Mouse (Mus musculus) left cerebral cortex, postnatal 10 days (tissue): Measurements from ENCODE around the gene Gm20671. TPM values are rescaled to one million over a fixed set of nuclear protein-coding genes. Genes with fewer than 3 reads are reported as not detected.
"Not testable (repeated sequence)": the region's sequence is repeated elsewhere in the genome, so short reads cannot be mapped to it uniquely, and the experiment has no call there.

Experiments used
- DNase-seq, 2 experiments: peaks; one replicate each; pipeline ENCODE4 v3.0.0; 2021 to 2022; ENCODE audit warnings: low spot score in 2 of 2, mixed read lengths in 1 of 2; ENCODE audit errors: extremely low spot score in 1 of 2
- intact Hi-C: fragments of 180-260 bp; cut with DNase I; formaldehyde crosslinking; loops from one replicate; pipeline ENCODE4 v1.15.1; 2025
- total RNA-seq, 2 experiments: library from RNA; stranded (reverse); gene quantifications; 2 replicates each; pipeline ENCODE4 v1.2.3; 2021

Gene Gm20671
- total RNA-seq, 2 experiments from 2014 or later = not detected

- peak; percentile 76 to 85 for DNase-seq
- intact Hi-C loops = no loop called here
Observed at GRCm38 (mm10) chr5:32742149-32742548, 84.8 kb downstream of the Gm20671 start.

- DNase-seq = peak in 1 of 2 experiments; percentile 61
- intact Hi-C loops = not testable (repeated sequence)
Observed at GRCm38 (mm10) chr5:32741377-32741776, 85.5 kb downstream of the Gm20671 start.

GRCm38 (mm10) chr5:32740850-32741249 is 86.1 kb downstream of the Gm20671 start:
- intact Hi-C loops, DNase-seq: not testable (repeated sequence)

GRCm38 (mm10) chr5:32740138-32740537 is 86.8 kb downstream of the Gm20671 start:
- DNase-seq = no peak
- intact Hi-C loops = no loop called here

GRCm38 (mm10) chr5:32736770-32737169 is 90.1 kb downstream of the Gm20671 start:
- intact Hi-C loops, DNase-seq: not testable (repeated sequence)

GRCm38 (mm10) chr5:32735779-32736178 is 91.1 kb downstream of the Gm20671 start:
- DNase-seq = no peak
- intact Hi-C loops = no loop called here

GRCm38 (mm10) chr5:32733892-32734291 is 93.0 kb downstream of the Gm20671 start:
- DNase-seq, intact Hi-C loops: not testable (repeated sequence)

- intact Hi-C loops = no loop called here
- no peak for DNase-seq
Observed at GRCm38 (mm10) chr5:32728851-32729250, 98.1 kb downstream of the Gm20671 start.

GRCm38 (mm10) chr5:32728300-32728699 is 98.6 kb downstream of the Gm20671 start:
- intact Hi-C loops = no loop called here
- DNase-seq = no peak

- DNase-seq, intact Hi-C loops: not testable (repeated sequence)
Observed at GRCm38 (mm10) chr5:32725397-32725796, 101.5 kb downstream of the Gm20671 start.

- DNase-seq = no peak
- intact Hi-C loops = no loop called here
Observed at GRCm38 (mm10) chr5:32723981-32724380, 102.9 kb downstream of the Gm20671 start.

GRCm38 (mm10) chr5:32722711-32723110 is 104.2 kb downstream of the Gm20671 start:
- intact Hi-C loops, DNase-seq: not testable (repeated sequence)

- no peak for DNase-seq
- intact Hi-C loops = no loop called here
Observed at GRCm38 (mm10) chr5:32722263-32722662, 104.6 kb downstream of the Gm20671 start.

- no peak for DNase-seq
- intact Hi-C loops = no loop called here
Observed at GRCm38 (mm10) chr5:32721316-32721715, 105.6 kb downstream of the Gm20671 start.

GRCm38 (mm10) chr5:32720416-32720815 is 106.5 kb downstream of the Gm20671 start:
- intact Hi-C loops = no loop called here
- no peak for DNase-seq

GRCm38 (mm10) chr5:32718916-32719315 is 108.0 kb downstream of the Gm20671 start:
- no peak for DNase-seq
- intact Hi-C loops = loop anchor here (10.0 kb wide), 1 partner anchor 136 kb away; the partner anchor contains the start of gene Prr14l

- no peak for DNase-seq
- intact Hi-C loops = loop anchor here (10.0 kb wide), 1 partner anchor 137 kb away; the partner anchor contains the start of gene Prr14l
Observed at GRCm38 (mm10) chr5:32717726-32718125, 109.2 kb downstream of the Gm20671 start.

GRCm38 (mm10) chr5:32713703-32714467 is 113.0 kb downstream of the Gm20671 start:
- intact Hi-C loops = loop anchor here (10.0 kb wide), 1 partner anchor 141 kb away; the partner anchor contains the start of gene Prr14l
- peak; percentile 90 to 93 for DNase-seq

- intact Hi-C loops = loop anchor here (10.0 kb wide), 1 partner anchor 142 kb away; the partner anchor contains the start of gene Prr14l
- no peak for DNase-seq
Observed at GRCm38 (mm10) chr5:32713042-32713702, 113.7 kb downstream of the Gm20671 start.
